Mouse (Mus musculus) fibroblast of lung, adult 2 months (primary cell): Measurements from ENCODE around the gene Tldc2.

Experiments used
- DNase-seq: peaks from one replicate; pipeline ENCODE4 v3.0.0-alpha.2; 2011; ENCODE audit warnings: low read depth

The Tldc2 gene

GRCm38 (mm10) chr2:157060557-157061305 is 26.1 kb upstream of the Tldc2 start:
- no peak for DNase-seq

- no peak for DNase-seq
These were observed 23.6 kb upstream of the Tldc2 start for GRCm38 (mm10) chr2:157063241-157063700.

GRCm38 (mm10) chr2:157064136-157064535 is 22.7 kb upstream of the Tldc2 start:
- no peak for DNase-seq

- DNase-seq = no peak
These were observed 21.6 kb upstream of the Tldc2 start for GRCm38 (mm10) chr2:157064978-157065878.

DNA sequence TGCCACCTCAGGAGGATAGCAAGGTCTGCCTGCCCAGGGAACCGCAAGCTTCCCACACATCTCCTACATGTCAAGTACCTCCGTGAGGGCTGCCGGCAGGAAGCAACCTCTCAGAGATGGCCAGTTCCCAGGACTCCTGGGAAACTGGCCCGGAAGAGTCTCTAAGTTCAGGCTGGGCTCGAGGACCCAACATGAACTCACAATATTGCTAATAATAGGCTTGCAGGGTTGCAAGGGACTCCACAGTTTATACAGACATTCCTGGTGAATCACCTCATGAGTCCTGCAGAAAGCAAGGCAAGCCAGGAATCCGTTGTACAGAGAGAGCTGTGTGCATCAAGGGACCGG is 21.0 kb upstream of the Tldc2 start:
- DNase-seq = no peak

GRCm38 (mm10) chr2:157066731-157067430 is 20.0 kb upstream of the Tldc2 start:
- no peak for DNase-seq

GRCm38 (mm10) chr2:157068701-157069354 is 18.0 kb upstream of the Tldc2 start:
- no peak for DNase-seq

GRCm38 (mm10) chr2:157069355-157069735 is 17.5 kb upstream of the Tldc2 start:
- DNase-seq = no peak

DNA sequence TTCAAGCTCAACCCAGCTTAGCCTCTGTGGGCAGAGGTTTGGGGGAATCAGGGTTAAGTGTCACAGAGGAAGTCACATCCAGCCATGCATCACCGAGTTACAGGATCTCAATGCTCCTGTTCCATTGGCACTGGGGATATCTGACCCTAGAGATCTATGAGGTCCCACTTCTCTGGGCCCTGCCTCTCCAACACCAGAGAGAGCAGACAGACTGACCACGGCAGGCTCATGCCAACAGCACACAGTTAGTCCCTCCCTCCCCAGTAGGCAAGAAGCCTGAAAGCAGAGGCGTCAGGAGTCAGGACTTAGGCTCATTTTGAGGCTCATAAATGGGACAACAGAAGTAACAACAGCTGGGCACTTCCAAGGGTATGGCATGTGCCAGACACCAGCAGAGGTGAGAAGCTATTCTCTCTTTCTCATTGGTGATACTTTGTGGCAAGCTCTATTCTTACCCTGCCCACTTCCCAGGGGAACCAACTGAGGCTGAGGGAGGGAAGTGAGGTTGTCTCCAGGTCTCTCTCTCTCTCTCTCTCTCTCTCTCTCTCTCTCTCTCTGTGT is 17.0 kb upstream of the Tldc2 start:
- DNase-seq = no peak

GRCm38 (mm10) chr2:157070365-157070764 is 16.5 kb upstream of the Tldc2 start:
- no peak for DNase-seq

- no peak for DNase-seq
These were observed 15.3 kb upstream of the Tldc2 start for GRCm38 (mm10) chr2:157071556-157071955.

DNA sequence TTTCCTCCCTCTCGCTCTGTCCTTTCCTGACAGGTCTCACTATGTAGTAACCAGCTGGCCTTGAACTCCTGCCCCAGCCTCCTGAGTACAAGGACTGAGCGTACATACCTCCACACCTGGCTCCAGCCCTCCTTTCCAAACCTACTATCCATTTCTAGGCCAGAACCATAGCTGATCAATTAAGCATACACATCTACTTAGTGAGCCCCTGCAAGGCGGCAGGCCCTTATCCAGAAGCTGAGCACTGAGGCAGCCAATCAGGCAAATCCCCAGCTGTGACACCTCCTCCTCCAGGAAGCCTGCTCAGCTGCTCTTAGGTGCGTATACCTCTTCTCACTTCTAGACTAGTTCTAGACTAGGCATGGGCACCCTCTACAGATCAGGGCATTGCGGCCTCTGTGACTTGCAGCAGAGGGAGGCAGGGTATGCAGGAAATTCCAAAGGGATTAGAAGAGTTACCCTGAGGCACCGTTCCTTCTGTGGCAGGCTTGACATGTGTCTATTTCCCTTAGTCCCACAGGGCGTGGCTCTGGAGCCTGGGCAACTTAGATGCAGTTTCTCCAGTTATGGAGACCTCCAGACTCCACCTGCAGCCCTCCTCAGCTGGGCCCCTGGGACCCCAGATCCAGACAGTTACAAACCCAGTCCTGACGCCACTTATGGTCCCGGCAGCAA is 14.4 kb upstream of the Tldc2 start:
- no peak for DNase-seq

GRCm38 (mm10) chr2:157073378-157074052 is 13.3 kb upstream of the Tldc2 start:
- no peak for DNase-seq

DNA sequence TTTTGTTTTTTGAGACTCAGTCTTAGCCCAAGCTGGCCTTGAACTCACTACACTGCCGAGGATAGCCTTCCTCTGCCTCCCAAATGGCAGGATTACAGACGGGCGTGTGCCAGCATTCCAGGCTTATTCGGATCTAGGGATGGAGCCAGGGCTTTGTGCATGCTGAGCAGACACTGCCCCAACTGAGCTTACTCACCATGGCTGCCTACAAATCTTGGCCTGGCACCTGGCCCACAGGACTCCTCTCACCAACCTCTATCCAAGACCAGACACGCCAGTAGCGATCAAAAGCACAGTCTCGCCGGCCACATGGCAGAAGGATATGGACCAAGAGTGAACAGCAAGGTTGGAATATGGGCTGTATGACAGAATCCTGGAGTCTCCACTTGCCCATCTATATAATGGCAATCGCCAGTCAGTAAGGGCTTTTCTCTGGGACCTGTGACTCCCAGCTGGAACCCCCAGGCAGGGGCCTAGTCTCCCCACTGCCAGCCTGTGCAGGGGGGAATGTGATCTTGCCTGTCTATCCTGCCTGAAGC is 12.6 kb upstream of the Tldc2 start:
- DNase-seq = peak; percentile 76

GRCm38 (mm10) chr2:157074772-157075171 is 12.1 kb upstream of the Tldc2 start:
- DNase-seq = no peak

- DNase-seq = no peak
These were observed 11.6 kb upstream of the Tldc2 start for GRCm38 (mm10) chr2:157075226-157075625.

DNA sequence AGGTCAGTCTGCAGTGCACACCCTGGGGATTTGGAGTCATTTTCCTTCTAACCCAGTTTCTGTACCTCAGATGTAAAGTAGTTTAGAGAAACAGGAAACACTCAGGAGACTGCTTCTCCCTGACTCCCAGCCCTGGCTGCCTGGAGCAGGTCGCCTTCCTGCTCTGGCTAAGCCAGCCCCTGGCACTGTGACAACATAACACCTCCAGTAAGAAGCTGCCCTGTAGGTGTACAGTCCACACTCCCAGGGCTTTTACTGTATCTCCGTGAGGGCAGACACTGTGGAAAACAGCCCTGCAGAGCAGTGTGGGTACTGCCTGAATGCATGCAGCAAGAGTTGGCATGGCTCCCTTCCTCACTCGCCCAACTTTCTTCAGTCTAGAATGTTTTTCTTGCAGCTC is 11.2 kb upstream of the Tldc2 start:
- no peak for DNase-seq

DNA sequence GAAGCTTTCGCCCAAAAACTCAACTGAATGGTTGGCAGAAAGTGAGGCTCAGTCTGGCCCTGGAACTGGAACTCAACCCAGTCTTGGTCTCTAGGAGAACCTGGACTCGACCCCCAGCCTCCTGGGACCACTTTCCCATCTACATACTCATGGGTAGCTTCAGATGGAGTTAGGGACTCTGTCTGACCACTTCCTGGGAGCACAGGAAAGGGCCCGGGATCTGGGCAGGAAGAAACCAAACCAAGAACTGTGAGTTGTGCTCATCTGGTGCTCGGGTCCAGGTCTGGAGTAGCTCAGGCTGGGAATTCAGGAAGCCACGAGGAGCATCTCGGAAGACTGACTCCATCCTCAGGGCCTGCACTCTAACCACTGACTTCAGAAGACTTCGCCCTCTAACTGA is 10.3 kb upstream of the Tldc2 start:
- no peak for DNase-seq

- no peak for DNase-seq
These were observed 9.7 kb upstream of the Tldc2 start for GRCm38 (mm10) chr2:157077160-157077559.

DNA sequence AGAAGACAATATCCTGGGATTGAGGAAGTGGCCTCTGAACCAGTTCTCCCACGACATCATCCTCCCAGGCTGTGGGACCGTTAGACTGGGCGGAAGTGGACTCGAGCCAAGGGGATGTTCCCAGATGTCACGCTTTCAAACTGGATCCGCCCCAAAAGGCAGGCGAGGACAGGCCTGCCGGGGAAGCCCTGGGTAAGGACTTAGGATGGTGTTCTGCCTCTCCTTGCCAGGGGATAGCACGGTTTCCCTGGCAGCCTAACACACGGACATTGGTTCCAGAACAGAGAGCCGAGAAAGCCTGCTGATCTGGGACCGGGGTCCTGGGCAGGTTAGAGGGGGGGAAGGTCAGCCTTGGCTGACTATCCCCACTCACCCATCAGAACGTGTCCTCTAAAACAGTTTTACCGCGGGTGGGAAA is 9.2 kb upstream of the Tldc2 start:
- no peak for DNase-seq
